Mouse (Mus musculus) erythroblast, embryonic 14.5 days (primary cell): ENCODE measurements at regions not wholly inside any gene's neighbourhood (a gene's known extent, or its start where the extent isn't known, plus 50 kb on each side); places are given as distances from the start of the nearest gene placed in this dataset.

Experiments used
- GATA1 ChIP-seq: IDR thresholded peaks from 2 replicates; pipeline ENCODE4 v1.6.1; 2012; ENCODE audit warnings: low read length, inconsistent platforms, mixed read lengths
- TAL1 ChIP-seq: IDR thresholded peaks from 3 replicates; pipeline ENCODE4 v1.6.1; 2012; ENCODE audit warnings: low read length, inconsistent platforms, mixed read lengths

DNA sequence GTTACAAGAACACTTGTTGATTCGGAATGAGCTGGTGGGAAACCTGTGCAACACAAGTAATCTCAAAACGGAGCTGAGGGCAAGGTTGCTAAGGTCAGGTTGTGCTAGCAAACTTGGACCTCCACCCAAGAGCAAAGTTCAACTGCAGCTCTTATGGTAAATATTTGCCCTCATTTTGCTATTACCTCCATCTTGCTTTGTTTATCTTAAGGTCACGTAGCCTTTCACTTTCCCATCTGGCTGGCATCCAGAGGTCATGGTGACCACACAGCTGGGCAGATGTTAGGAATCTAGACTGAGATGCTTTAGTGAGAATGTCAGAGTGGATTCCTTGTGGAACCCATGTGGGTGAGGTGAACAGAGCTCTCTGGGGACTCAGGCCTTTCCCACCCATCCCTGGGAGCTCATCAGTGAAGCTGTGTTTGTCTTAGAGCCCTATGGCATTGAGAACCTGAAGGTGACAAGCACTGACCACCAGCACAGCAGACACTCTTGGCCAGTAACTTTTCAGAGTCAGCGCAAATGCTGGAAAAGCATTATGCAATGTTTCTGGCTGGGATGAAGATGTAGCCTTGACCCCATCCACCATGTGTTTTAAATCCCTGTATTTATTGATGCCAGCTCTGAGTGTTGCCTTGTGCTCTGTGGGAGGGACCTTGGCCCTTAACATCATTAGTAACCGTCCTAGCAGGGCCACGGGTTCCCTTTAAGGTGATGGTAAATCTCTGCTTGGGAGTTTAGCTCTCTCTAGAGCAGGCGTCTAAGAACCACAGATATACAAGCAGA, 131.4 kb downstream of the Cxcl12 start:
- TF ChIP-seq TAL1 (no peak), GATA1 (no peak)
